Mouse (Mus musculus) right cerebral cortex, adult 18-20 months (tissue): ENCODE measurements at regions not wholly inside any gene's neighbourhood (a gene's known extent, or its start where the extent isn't known, plus 50 kb on each side); places are given as distances from the start of the nearest gene placed in this dataset.

ENCODE experiments used
- DNase-seq: peaks from one replicate; pipeline ENCODE4 v3.0.0; 2022; ENCODE audit warnings: mixed read lengths

- no peak for DNase-seq
Observed at GRCm38 (mm10) chr3:157842872-157843271, 82.0 kb downstream of the Cth start.

- DNase-seq = no peak
Observed at GRCm38 (mm10) chr3:157841164-157841719, 83.6 kb downstream of the Cth start.

- DNase-seq = no peak
Observed at GRCm38 (mm10) chr3:157804307-157804706, 120.6 kb downstream of the Cth start.

- no peak for DNase-seq
Observed at GRCm38 (mm10) chr3:157803356-157803755, 121.5 kb downstream of the Cth start.

- no peak for DNase-seq
Observed at GRCm38 (mm10) chr3:157787559-157788256, 137.2 kb downstream of the Cth start.

- DNase-seq = no peak
Observed at GRCm38 (mm10) chr3:157781071-157781470, 143.8 kb downstream of the Cth start.

- DNase-seq = no peak
Observed at GRCm38 (mm10) chr3:157777779-157778178, 147.1 kb downstream of the Cth start.

GRCm38 (mm10) chr3:157763487-157764199, 161.2 kb downstream of the Cth start:
- no peak for DNase-seq

GRCm38 (mm10) chr3:157759856-157760255, 165.0 kb downstream of the Cth start:
- DNase-seq = no peak

- no peak for DNase-seq
Observed at GRCm38 (mm10) chr3:157754826-157755225, 170.1 kb downstream of the Cth start.

GRCm38 (mm10) chr3:157750266-157750665, 174.6 kb downstream of the Cth start:
- DNase-seq = no peak

GRCm38 (mm10) chr3:157748395-157749037, 176.4 kb downstream of the Cth start:
- DNase-seq = no peak

GRCm38 (mm10) chr3:157743000-157743399, 176.3 kb downstream of the Ptger3 start:
- no peak for DNase-seq

- no peak for DNase-seq
Observed at GRCm38 (mm10) chr3:157739628-157740294, 173.1 kb downstream of the Ptger3 start.

- DNase-seq = no peak
Observed at GRCm38 (mm10) chr3:157732136-157732940, 165.6 kb downstream of the Ptger3 start.

GRCm38 (mm10) chr3:157729711-157730367, 163.1 kb downstream of the Ptger3 start:
- DNase-seq = no peak

- DNase-seq = no peak
Observed at GRCm38 (mm10) chr3:157724542-157724941, 157.8 kb downstream of the Ptger3 start.

GRCm38 (mm10) chr3:157723184-157723583, 156.5 kb downstream of the Ptger3 start:
- DNase-seq = no peak

GRCm38 (mm10) chr3:157717313-157717921, 150.7 kb downstream of the Ptger3 start:
- peak; percentile 58 for DNase-seq

- no peak for DNase-seq
Observed at GRCm38 (mm10) chr3:157714023-157714422, 147.3 kb downstream of the Ptger3 start.

GRCm38 (mm10) chr3:157710790-157711381, 144.2 kb downstream of the Ptger3 start:
- no peak for DNase-seq
